ENCODE assay signal across 10 mouse cellular contexts in genomic region chr12:34653615-34654014, GRCm38 (mm10).
A peak's percentile ranks its signal among the peaks of the same experiment; 100 is the strongest.
DNase-seq lines count a peak whose midpoint lies in the region; TF ChIP-seq lines count a peak whose summit lies in the region.
"Had no signal": no experiment of that assay in that cellular context is flagged by ENCODE, and none has a peak within 500 bp of the region (broad histone marks: within the 10 kb centered on the region; RNA-seq: fewer than 3 reads in every experiment).

No protein-coding gene starts in this region.

- no peak for TF ChIP-seq POLR2A in embryonic fibroblast, embryonic 13.5 days (IDR thresholded peaks at IDR 0.05; ENCODE audit: low read depth, low read length)

- no peak overlapping the region for H3K27ac ChIP-seq in embryonic fibroblast, embryonic 13.5 days (ENCODE audit: insufficient read depth, low read length)
- H3K27ac ChIP-seq: embryonic facial prominence, embryonic 15.5 days; heart, embryonic 13.5 days; limb, embryonic 15.5 days had no signal

- H3K4me3 ChIP-seq in embryonic fibroblast, embryonic 13.5 days (ENCODE audit: insufficient read depth, low read length) = no peak overlapping the region
- H3K4me3 ChIP-seq: embryonic facial prominence, embryonic 15.5 days; heart, embryonic 13.5 days; limb, embryonic 15.5 days had no signal

- TF ChIP-seq CTCF in embryonic fibroblast, embryonic 13.5 days (IDR thresholded peaks at IDR 0.05; ENCODE audit: borderline replicate concordance, insufficient read depth, low read length) = peak; percentile 8; the same call in 1 of the 2 replicates

- intact Hi-C loops in left cerebral cortex, postnatal 14 days (cut with DNase I) = loop anchor here (5.0 to 10.0 kb wide), 4 partner anchors 201 to 1179 kb away; partner anchors contain the start of gene Twist1
- intact Hi-C loops in left cerebral cortex, postnatal 4 days (cut with DNase I) = loop anchor here (10.0 kb wide), 1 partner anchor 129 kb away; no protein-coding TSS in a partner anchor

- DNase-seq in heart, adult 11 months = peak; percentile 80
- DNase-seq in heart, adult 9 months (ENCODE audit: low spot score in 2 of 2) = no peak
- DNase-seq in left cerebral cortex, postnatal 14 days (ENCODE audit: low spot score in 2 of 2) = peak; percentile 15 to 22
- no peak for DNase-seq in left cerebral cortex, postnatal 4 days
- DNase-seq in MN1 (ENCODE audit: low spot score) = peak; percentile 39
- no peak for DNase-seq in right cerebral cortex, postnatal 25 days

- no peaks in the 10 kb centered on the region for H3K4me1 ChIP-seq in embryonic fibroblast, embryonic 13.5 days (ENCODE audit: control insufficient read depth, insufficient read depth, low read length)
- H3K4me1 ChIP-seq: heart, embryonic 13.5 days had no signal

Comparison
In these comparisons a context has a peak if more than half of its experiments do, and no peak if none do; other contexts are left out.
1. DNase-seq: peak in heart, adult 11 months (single experiment), left cerebral cortex, postnatal 14 days (2 of 2) and MN1 (single experiment); none in heart, adult 9 months (0 of 2), left cerebral cortex, postnatal 4 days (single experiment) and right cerebral cortex, postnatal 25 days (single experiment).